Mouse (Mus musculus) limb, embryonic 11.5 days (tissue): ENCODE measurements around the gene Zfp777. TPM values are rescaled to one million over a fixed set of nuclear protein-coding genes. Genes with fewer than 3 reads are reported as not detected.

ENCODE experiments used
- microRNA-seq: library from miRNA; unstranded; fragments of <30 nt; microRNA quantifications from one replicate; pipeline ENCODE4, GENCODE M21; 2016
- polyA plus RNA-seq: library from polyadenylated mRNA; unstranded; fragments of >200 nt; fragmentation: Nextera tagmentation; extraction: Ambion mirVana; gene quantifications from 2 replicates; pipeline ENCODE4 v1.2.1, GENCODE M21; 2014

The Zfp777 gene
- polyA plus RNA-seq, 1 experiment from 2014 or later = 9.3 TPM

Small RNAs within 50 kb of the gene (microRNA-seq; reads per million reads assigned to microRNA genes)
- not detected for gene Gm24563

Other genes with a start within 250 kb of the Zfp777 start
- 322 and 336 TPM in 2 replicates for gene Pdia4, start 235.5 kb downstream of the Zfp777 start, polyA plus RNA-seq
- 4.7 and 5.4 TPM in 2 replicates for gene Zfp786, start 218.0 kb downstream of the Zfp777 start, polyA plus RNA-seq
- gene Zfp398, start 213.2 kb downstream of the Zfp777 start, polyA plus RNA-seq = 9.0 and 9.3 TPM in 2 replicates
- gene Zfp282, start 171.7 kb downstream of the Zfp777 start, polyA plus RNA-seq = 12.9 and 16.1 TPM in 2 replicates
- gene Zfp212, start 128.4 kb downstream of the Zfp777 start, polyA plus RNA-seq = 14.7 and 16.5 TPM in 2 replicates
- 8.8 and 11.9 TPM in 2 replicates for gene Zfp956, start 95.5 kb downstream of the Zfp777 start, polyA plus RNA-seq
- gene Zfp746, start 37.7 kb upstream of the Zfp777 start, polyA plus RNA-seq = 24.4 and 28.6 TPM in 2 replicates